Mouse (Mus musculus): ENCODE data around the gene Ppa2.

Gene Ppa2

DNA sequence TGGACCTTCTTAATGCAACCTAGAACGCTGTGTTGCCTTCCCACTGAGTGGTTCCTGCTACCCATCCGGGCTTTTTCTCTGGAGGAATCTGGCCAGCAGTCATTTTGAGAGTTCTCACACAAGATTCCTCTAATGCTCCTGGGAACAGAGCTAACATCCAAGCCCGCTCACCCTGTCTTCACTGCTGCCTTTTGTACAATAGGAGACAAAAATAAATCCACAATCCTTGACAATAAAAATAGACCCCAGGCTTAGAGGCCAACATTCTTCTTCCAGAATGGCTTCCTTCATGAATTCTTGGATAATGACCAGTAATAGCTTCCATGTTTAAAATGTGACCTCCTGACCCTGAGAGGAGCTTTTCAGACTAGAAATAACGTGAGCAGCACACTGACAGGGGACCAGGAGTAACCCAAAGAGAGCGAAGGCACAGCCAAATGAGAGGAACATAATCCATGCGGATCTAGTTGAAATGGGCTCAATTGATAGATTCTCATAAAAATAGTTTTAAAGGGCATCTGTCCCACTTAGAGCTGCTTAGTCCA, 74.3 kb downstream of the Ppa2 start:
- no peak for ATAC-seq (ENCODE audit: insufficient number of reproducible peaks, low FRiP score, low TSS enrichment)

DNA sequence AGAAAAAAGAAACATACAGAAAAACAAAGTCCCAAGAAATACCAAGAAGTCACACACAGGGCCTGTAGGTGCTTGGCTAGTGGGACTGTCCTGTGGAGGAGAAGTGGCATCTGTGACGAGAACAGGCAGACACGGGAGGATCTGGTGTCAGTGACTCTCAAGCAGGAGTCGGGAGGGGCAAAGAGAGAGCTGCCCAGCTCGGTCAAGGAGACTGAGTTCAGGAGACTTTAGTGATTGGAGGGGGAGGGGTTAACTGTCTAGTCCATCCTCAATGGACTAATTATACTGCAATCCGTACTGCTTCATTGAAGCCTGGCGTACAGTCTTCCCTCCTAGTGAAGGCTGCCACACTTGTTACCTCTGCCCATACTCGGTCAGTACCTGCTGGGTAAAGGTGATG, 77.4 kb downstream of the Ppa2 start:
- no peak for ATAC-seq (ENCODE audit: insufficient number of reproducible peaks, low FRiP score, low TSS enrichment)

GRCm38 (mm10) chr3:133389803-133390387, 80.0 kb downstream of the Ppa2 start:
- ATAC-seq (ENCODE audit: insufficient number of reproducible peaks, low FRiP score, low TSS enrichment): no peak

DNA sequence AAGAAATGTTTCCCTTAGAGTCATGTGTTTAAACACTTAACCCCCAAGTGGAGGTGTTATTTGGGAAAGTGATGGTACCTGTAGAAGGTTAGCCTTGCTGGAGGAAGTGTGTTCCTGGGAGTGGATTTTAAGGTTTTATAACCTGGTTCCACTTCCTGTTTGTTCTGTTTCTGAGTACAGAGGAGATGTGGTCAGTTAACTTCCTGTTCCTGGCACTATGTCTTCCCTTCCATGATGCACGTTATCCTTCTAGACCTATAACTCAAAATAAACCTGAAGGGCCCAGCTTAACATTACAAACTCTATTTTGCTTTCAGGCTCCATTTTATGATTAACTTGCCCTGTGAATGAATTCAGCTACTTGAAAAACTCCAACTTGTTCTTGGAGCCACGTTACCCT, 84.6 kb downstream of the Ppa2 start:
- ATAC-seq (ENCODE audit: insufficient number of reproducible peaks, low FRiP score, low TSS enrichment): no peak

DNA sequence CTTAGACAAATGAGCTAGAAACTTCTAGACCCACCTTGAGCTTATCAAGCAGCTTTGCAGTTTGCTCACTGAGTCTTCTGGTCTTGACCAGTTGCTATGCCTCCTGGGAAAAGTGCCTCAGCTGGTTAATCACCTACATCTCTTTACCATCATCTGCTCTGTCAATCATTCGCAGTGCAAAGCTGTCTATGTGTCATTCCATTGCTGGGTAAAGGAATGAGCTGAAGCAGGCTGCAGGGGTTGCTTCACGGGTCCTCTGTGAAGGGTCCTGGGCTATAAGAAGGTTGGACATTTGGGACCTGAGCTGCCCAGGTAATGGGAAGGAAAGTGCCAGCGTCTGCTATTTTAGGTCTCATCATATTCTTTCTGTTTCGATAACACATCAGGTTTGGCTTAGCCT, 93.9 kb downstream of the Ppa2 start:
- ATAC-seq (ENCODE audit: insufficient number of reproducible peaks, low FRiP score, low TSS enrichment): no peak

GRCm38 (mm10) chr3:133405636-133406035, 95.7 kb downstream of the Ppa2 start:
- no peak for ATAC-seq (ENCODE audit: insufficient number of reproducible peaks, low FRiP score, low TSS enrichment)

GRCm38 (mm10) chr3:133406248-133406647, 96.3 kb downstream of the Ppa2 start:
- no peak for ATAC-seq (ENCODE audit: insufficient number of reproducible peaks, low FRiP score, low TSS enrichment)

- no peak for ATAC-seq (ENCODE audit: insufficient number of reproducible peaks, low FRiP score, low TSS enrichment)
Observed at GRCm38 (mm10) chr3:133411123-133411675, 101.3 kb downstream of the Ppa2 start.

GRCm38 (mm10) chr3:133411768-133412167, 101.9 kb downstream of the Ppa2 start:
- no peak for ATAC-seq (ENCODE audit: insufficient number of reproducible peaks, low FRiP score, low TSS enrichment)

- ATAC-seq (ENCODE audit: insufficient number of reproducible peaks, low FRiP score, low TSS enrichment): no peak
Observed at GRCm38 (mm10) chr3:133414747-133415146, 104.8 kb downstream of the Ppa2 start.

DNA sequence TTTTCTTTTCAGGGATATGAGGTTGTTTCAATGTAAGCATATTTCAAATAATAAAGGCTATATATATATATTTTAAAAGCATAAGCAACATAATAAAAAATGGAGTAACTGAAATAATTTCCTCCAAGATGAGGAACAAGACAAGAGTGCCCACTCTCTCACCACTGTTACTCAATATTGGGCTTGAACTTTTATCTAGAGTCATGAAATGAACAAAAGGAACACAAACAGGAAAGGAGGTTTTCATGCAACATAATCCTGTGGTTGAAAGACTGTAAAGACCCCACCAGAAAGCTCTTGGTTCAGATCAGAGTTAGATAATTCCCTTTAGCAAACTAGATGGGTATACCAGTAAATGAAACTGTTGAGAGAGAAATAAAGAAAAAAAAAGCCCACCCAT, 113.2 kb downstream of the Ppa2 start:
- ATAC-seq (ENCODE audit: insufficient number of reproducible peaks, low FRiP score, low TSS enrichment): no peak
